ENCODE assay signal across 1 mouse cellular context in the genomic region with DNA sequence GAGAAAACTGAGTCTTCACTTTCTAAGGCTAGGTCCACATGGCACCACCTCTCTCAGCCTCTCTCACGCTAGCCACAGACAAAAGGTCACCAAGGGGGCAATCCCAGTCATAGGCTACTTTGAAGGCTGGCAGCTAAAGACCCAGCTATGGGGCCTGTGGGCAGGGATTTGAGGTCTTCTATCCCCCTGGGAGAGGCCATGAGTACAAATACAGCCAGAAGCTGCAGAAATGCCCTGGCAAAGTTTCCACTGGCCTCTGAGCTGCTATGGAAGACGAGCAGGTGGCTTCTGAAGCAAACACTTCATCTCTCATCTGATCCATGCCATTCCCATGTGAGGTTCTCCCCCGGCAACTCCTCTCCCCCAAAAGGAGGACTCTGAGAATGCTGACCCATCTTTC.
TF ChIP-seq lines count a peak whose summit lies in the region.

No protein-coding gene starts in this region.

TF ChIP-seq in CH12.LX, 34 proteins besides CTCF, POLR2A, EP300 and RAD21 (continued from another document):
- no peak for TF ChIP-seq NRF1 (IDR thresholded peaks at IDR 0.05; ENCODE audit: low read depth, low read length)
- TF ChIP-seq JUND (conservative IDR thresholded peaks at IDR 0.05; ENCODE audit: low read depth, low read length) = no peak
- no peak for TF ChIP-seq IRF4 (IDR thresholded peaks at IDR 0.05; ENCODE audit: low read depth, low read length)
